Mouse (Mus musculus) stomach, embryonic 14.5 days (tissue): Measurements from ENCODE around the gene Gpsm2. TPM values are rescaled to one million over a fixed set of nuclear protein-coding genes. Genes with fewer than 3 reads are reported as not detected.
"Not testable (repeated sequence)": the region's sequence is repeated elsewhere in the genome, so short reads cannot be mapped to it uniquely, and the experiment has no call there.

ENCODE experiments used
- ATAC-seq: fragments of 200-750 bp; cut with Nextera tagmentation; 2 replicates; pipeline ENCODE4 v1.8.0; 2017; ENCODE audit warnings: low read depth, moderate TSS enrichment; ENCODE audit not compliant: insufficient number of reproducible peaks, insufficient read depth, low FRiP score
- H3K27ac ChIP-seq: fragments of 300-500 bp; sonication (generic); 2 replicates; pipeline ENCODE4 v1.5.1; 2014; ENCODE audit warnings: mild to moderate bottlenecking, low read length, moderate library complexity, mixed read lengths
- H3K27me3 ChIP-seq: fragments of 300-500 bp; sonication (generic); 2 replicates; pipeline ENCODE4 v1.6.1; 2014; ENCODE audit warnings: low read length, control low read depth, mixed read lengths; ENCODE audit not compliant: control insufficient read depth, insufficient read depth
- H3K36me3 ChIP-seq: fragments of 300-500 bp; sonication (generic); 2 replicates; pipeline ENCODE4 v1.6.1; 2014; ENCODE audit warnings: mild to moderate bottlenecking, control low read depth, low read length, moderate library complexity, mixed read lengths; ENCODE audit not compliant: control insufficient read depth, insufficient read depth
- H3K4me1 ChIP-seq: fragments of 300-500 bp; sonication (generic); 2 replicates; pipeline ENCODE4 v1.6.1; 2014; ENCODE audit warnings: low read length, control low read depth, mixed read lengths; ENCODE audit not compliant: control insufficient read depth, insufficient read depth
- H3K4me2 ChIP-seq: fragments of 300-500 bp; sonication (generic); replicated peaks from 2 replicates; pipeline ENCODE4 v1.6.1; 2014; ENCODE audit warnings: low read depth, low read length, control low read depth
- H3K4me3 ChIP-seq: fragments of 300-500 bp; sonication (generic); 2 replicates; pipeline ENCODE4 v1.5.1; 2014; ENCODE audit warnings: low read depth, low read length, control low read depth
- H3K9ac ChIP-seq: fragments of 300-500 bp; sonication (generic); replicated peaks from 2 replicates; pipeline ENCODE4 v1.6.1; 2014; ENCODE audit warnings: low read depth, mild to moderate bottlenecking, control low read depth, low read length, moderate library complexity, mixed read lengths
- H3K9me3 ChIP-seq: fragments of 300-500 bp; sonication (generic); 2 replicates; pipeline ENCODE4 v1.6.1; 2016; ENCODE audit warnings: low read depth, low read length, control low read depth; ENCODE audit not compliant: control insufficient read depth
- WGBS: fragments of 180-500 bp; shearing (Covaris S2); extraction: QIAGEN DNeasy Blood & Tissue Kit; methylation state at CpG from one replicate; pipeline ENCODE4 v1.1.7; 2014; 5-methylcytosine and 5-hydroxymethylcytosine counted together
- polyA plus RNA-seq: library from polyadenylated mRNA; unstranded; fragments of >200 nt; fragmentation: Nextera tagmentation; extraction: Ambion mirVana; gene quantifications from 2 replicates; pipeline ENCODE4 v1.2.1, GENCODE M21; 2014

Gene Gpsm2
- polyA plus RNA-seq, 1 experiment from 2014 or later = 58.5 TPM

- no peak overlapping the region for H3K27ac ChIP-seq
- no peaks in the 10 kb centered on the region for H3K27me3 ChIP-seq
- H3K9ac ChIP-seq = no peak overlapping the region
- no peaks in the 10 kb centered on the region for H3K9me3 ChIP-seq
- no peak overlapping the region for H3K4me3 ChIP-seq
- ATAC-seq = no peak
- H3K4me2 ChIP-seq = no peak overlapping the region
- WGBS = 78% methylated on average over 4 of the region's 4 CpGs
- H3K36me3 ChIP-seq = peaks cover 80% of the 10 kb centered on the region
- H3K4me1 ChIP-seq = no peaks in the 10 kb centered on the region
These were observed 45.5 kb downstream of the Gpsm2 start for GRCm38 (mm10) chr3:108676616-108677015.

GRCm38 (mm10) chr3:108660941-108661340, 61.2 kb downstream of the Gpsm2 start:
- no peak overlapping the region for H3K4me3 ChIP-seq
- 74% methylated on average over 1 of the region's 1 CpGs for WGBS
- ATAC-seq = no peak
- no peaks in the 10 kb centered on the region for H3K27me3 ChIP-seq
- no peaks in the 10 kb centered on the region for H3K4me1 ChIP-seq
- H3K4me2 ChIP-seq = no peak overlapping the region
- peaks cover 30% of the 10 kb centered on the region for H3K36me3 ChIP-seq
- no peaks in the 10 kb centered on the region for H3K9me3 ChIP-seq
- no peak overlapping the region for H3K9ac ChIP-seq
- no peak overlapping the region for H3K27ac ChIP-seq

DNA sequence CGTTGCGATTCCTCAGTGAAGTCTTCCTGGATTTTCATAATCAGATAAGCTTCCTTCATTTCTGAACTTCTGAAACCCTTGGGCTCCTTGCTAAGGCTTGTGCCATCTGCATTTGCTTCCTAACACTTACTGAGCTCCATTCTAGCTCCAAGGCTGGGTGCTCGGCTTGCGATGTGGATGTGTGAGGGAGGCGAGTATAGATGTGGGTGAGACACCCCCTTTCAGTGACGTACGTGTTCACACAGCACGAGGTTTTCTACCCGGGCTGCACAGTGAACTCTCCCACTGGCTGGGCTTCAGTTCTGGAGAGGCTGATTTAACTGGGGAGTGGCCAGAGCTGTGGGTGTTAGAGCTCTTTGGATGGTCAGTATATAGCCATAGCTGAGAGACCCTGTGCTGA, 63.5 kb downstream of the Gpsm2 start:
- Histone ChIP-seq H3K9ac (no peak overlapping the region), H3K4me1 (peaks cover 8% of the 10 kb centered on the region; the same call in 1 of the 2 replicates), H3K4me2 (no peak overlapping the region), H3K4me3 (no peak overlapping the region), H3K36me3 (peaks cover 25% of the 10 kb centered on the region), H3K27me3 (no peaks in the 10 kb centered on the region), H3K27ac (no peak overlapping the region), H3K9me3 (no peaks in the 10 kb centered on the region)
- WGBS = 92% methylated on average over 9 of the region's 9 CpGs
- ATAC-seq = no peak

DNA sequence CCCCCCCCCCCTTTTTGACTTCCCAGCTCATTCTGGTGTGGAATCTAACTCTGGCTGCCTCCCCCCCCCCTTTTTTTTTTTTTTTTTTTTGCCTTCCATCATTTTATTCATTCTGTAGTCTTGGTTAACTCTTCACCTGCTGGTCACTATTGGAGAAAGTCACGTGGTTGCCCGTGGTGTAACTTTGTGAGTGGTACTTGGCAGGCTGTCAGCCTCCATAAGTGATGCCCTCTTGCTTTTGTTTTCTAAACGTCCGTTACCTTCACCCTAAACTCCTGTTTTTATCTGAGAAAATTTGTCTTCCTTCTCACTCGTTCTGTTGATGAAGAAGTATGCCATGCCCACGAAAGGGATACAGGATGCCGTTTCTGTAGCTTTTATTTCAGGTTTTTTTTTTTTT, 66.6 kb downstream of the Gpsm2 start:
- no peaks in the 10 kb centered on the region for H3K27me3 ChIP-seq
- ATAC-seq = no peak
- H3K36me3 ChIP-seq = 0 out of 2 replicates have a peak, but pooled peaks cover 1% of the 10 kb centered on the region
- H3K4me1 ChIP-seq = peaks cover 8% of the 10 kb centered on the region; the same call in 1 of the 2 replicates
- H3K9me3 ChIP-seq = no peaks in the 10 kb centered on the region
- no peak overlapping the region for H3K4me3 ChIP-seq
- H3K4me2 ChIP-seq = no peak overlapping the region
- 87% methylated on average over 7 of the region's 7 CpGs for WGBS
- H3K27ac ChIP-seq = no peak overlapping the region
- no peak overlapping the region for H3K9ac ChIP-seq

DNA sequence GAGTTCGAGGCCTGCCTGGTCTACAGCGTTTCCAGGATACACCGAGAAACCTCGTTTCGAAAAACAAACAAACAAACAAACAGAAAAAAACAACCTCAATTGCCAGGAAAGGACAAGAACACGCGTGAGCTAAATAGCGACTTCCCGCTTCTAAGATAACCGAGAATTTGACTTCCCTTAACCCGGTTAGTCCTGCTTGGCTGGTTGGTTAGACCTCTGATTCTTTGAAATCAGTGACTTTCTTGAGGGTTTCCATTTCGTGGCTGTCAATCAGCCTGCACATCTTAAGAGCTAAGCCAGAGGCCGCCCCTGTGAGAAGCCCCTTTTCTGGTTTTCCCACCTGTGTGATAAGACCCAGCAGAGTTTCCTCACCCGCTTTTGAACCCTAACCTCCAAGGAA, 67.5 kb downstream of the Gpsm2 start:
- H3K9ac ChIP-seq = peak overlapping the region; percentile 74
- no peaks in the 10 kb centered on the region for H3K36me3 ChIP-seq
- H3K4me1 ChIP-seq = peaks cover 8% of the 10 kb centered on the region; the same call in 1 of the 2 replicates
- H3K9me3 ChIP-seq = no peaks in the 10 kb centered on the region
- 22% methylated on average over 14 of the region's 14 CpGs for WGBS
- no peak for ATAC-seq
- no peaks in the 10 kb centered on the region for H3K27me3 ChIP-seq
- H3K27ac ChIP-seq = no peak overlapping the region; the same call in 1 of the 2 replicates
- peak overlapping the region; percentile 65 for H3K4me3 ChIP-seq
- peak overlapping the region; percentile 65 for H3K4me2 ChIP-seq

DNA sequence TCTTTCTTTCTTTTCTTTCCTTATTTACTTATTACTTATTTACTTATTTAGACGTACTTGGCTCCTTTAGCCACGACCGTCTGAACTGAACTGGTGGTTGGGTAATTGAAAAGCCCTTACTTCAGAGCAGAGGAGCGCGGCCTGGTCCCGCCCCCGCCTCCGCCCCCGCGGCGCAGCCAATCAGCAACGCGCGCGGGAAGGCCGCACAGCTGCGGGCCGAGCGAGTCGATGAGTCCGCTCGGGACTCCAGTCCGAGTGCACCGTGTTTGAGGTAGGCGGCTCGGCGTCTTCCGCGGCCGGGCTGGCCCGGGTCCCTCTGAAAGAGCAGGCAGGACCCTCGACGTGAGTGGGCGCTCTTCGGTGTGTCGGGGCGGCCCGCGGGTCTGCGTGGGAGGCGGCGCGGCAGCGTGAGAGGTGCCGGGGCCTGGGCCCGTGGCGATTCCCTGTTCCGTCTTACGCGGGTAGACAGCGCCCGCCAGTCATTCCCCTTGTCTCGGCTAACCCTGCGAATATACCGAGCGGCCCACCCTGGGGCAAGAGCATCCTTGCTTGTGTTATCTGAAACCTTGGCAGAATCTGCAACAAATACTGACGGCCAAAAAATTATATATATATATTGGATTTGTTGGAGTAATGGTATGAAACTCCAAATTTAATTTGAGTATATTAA, 68.3 kb downstream of the Gpsm2 start, which contains the start of gene Clcc1:
TSS of gene Clcc1 (plus strand) at position 204 of the 670 bp plus-strand sequence.
- Histone ChIP-seq H3K9ac (peak within 1 kb of the TSS; percentile 74), H3K4me2 (peak within 1 kb of the TSS; percentile 65), H3K4me3 (peak within 1 kb of the TSS; percentile 65), H3K27me3 (no peaks in the 10 kb centered on the region), H3K27ac (peak within 1 kb of the TSS; percentile 58; the same call in 1 of the 2 replicates), H3K4me1 (peaks cover 8% of the 10 kb centered on the region; the same call in 1 of the 2 replicates), H3K9me3 (no peaks in the 10 kb centered on the region), H3K36me3 (no peaks in the 10 kb centered on the region)
- under 1% methylated on average over 57 of the region's 57 CpGs for WGBS
- peak; percentile 96 for ATAC-seq

DNA sequence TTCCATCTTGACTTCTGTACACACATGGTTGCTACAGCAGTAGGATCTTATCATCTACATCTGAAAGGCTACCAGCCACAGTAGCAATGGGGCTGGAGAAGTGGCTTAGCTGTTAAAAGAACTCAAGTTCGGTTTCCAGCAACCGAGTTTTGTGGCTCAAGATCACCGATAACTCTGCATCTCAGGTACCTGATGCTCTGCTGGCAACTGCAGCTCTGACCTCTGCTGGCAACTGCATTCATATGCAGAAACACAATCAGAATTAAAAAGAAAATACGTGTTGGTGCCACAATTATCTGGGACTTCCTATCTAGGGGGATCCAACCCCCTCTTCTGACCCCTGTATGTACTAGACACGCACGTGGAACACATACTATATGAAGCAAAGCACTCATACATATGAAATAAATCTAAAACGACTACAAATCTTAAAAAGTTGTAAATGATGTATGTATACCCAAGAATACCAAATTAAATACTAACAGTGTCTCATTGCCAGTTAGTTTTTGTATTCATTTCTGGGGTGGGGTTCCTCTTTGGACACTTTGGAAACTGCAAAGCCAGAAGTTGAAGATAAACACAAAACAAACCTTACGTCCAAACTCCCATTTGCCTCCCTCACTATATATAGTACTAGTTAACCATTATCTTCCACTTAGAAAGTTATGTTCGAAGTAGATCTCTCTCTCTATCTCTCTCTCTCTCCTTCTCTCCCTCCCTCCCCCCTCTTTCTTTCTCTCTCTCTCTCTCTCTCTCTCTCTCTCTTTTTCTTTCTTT, 69.1 kb downstream of the Gpsm2 start:
- Histone ChIP-seq H3K9me3 (no peaks in the 10 kb centered on the region), H3K9ac (no peak overlapping the region), H3K4me2 (peak overlapping the region; percentile 46), H3K27me3 (no peaks in the 10 kb centered on the region), H3K36me3 (no peaks in the 10 kb centered on the region), H3K4me1 (peaks cover 8% of the 10 kb centered on the region; the same call in 1 of the 2 replicates), H3K27ac (no peak overlapping the region), H3K4me3 (no peak overlapping the region; the same call in 1 of the 2 replicates)
- ATAC-seq = no peak
- 13% methylated on average over 9 of the region's 9 CpGs for WGBS

GRCm38 (mm10) chr3:108647681-108648080, 74.4 kb downstream of the Gpsm2 start:
- WGBS = 48% methylated on average over 5 of the region's 5 CpGs

More at GRCm38 (mm10) chr3:108647681-108648080, 74.4 kb downstream of the Gpsm2 start:
- not testable (repeated sequence) for H3K27ac ChIP-seq, H3K9me3 ChIP-seq, H3K9ac ChIP-seq, H3K27me3 ChIP-seq, ATAC-seq, H3K4me3 ChIP-seq, H3K4me1 ChIP-seq, H3K4me2 ChIP-seq, H3K36me3 ChIP-seq
